Mouse (Mus musculus) heart, adult 2 months (tissue): ENCODE measurements around the gene Cnbd2. TPM values are rescaled to one million over a fixed set of nuclear protein-coding genes. Genes with fewer than 3 reads are reported as not detected.

Experiments used
- DNase-seq, 2 experiments: peaks; one replicate each; pipeline ENCODE4 v3.0.0; 2021
- H3K27ac ChIP-seq: fragments of 200-600 bp; 2 replicates; pipeline ENCODE4 v1.8.1; 2022
- H3K27me3 ChIP-seq: fragments of 200-500 bp; 2 replicates; pipeline ENCODE4 v1.6.1; 2012; ENCODE audit warnings: mild to moderate bottlenecking, low read length, inconsistent platforms, mixed read lengths; ENCODE audit not compliant: control insufficient read depth, insufficient read depth
- H3K36me3 ChIP-seq: fragments of 200-500 bp; 2 replicates; pipeline ENCODE4 v1.6.1; 2012; ENCODE audit warnings: low read length, inconsistent platforms; ENCODE audit not compliant: control insufficient read depth, insufficient read depth
- H3K4me1 ChIP-seq: fragments of 200-500 bp; 2 replicates; pipeline ENCODE4 v1.6.1; 2011; ENCODE audit warnings: low read length; ENCODE audit not compliant: control insufficient read depth, insufficient read depth
- H3K4me3 ChIP-seq: fragments of 200-600 bp; 2 replicates; pipeline ENCODE4 v1.8.1; 2022
- H3K79me2 ChIP-seq: fragments of 200-500 bp; replicated peaks from 2 replicates; pipeline ENCODE4 v1.6.1; 2012; ENCODE audit warnings: mild to moderate bottlenecking, inconsistent platforms, low read length, moderate library complexity, mixed read lengths; ENCODE audit not compliant: control insufficient read depth, insufficient read depth
- H3K9ac ChIP-seq: fragments of 200-500 bp; 2 replicates; pipeline ENCODE4 v1.6.1; 2012; ENCODE audit warnings: low read depth, mild to moderate bottlenecking, control low read depth, inconsistent platforms, low read length, mixed read lengths
- CTCF ChIP-seq: fragments of 200-600 bp; IDR thresholded peaks from 2 replicates; pipeline ENCODE4 v1.8.1; 2022; ENCODE audit warnings: antibody characterized with exemption, mild to moderate bottlenecking, moderate library complexity
- EP300 ChIP-seq: fragments of 200-500 bp; IDR thresholded peaks from 2 replicates; pipeline ENCODE4 v1.6.1; 2011; ENCODE audit warnings: low read depth, low read length, control low read depth; ENCODE audit not compliant: insufficient read depth
- POLR2A ChIP-seq: fragments of 200-500 bp; IDR thresholded peaks from 2 replicates; pipeline ENCODE4 v1.6.1; 2011; ENCODE audit warnings: mild to moderate bottlenecking, low read depth, low read length, control low read depth; ENCODE audit not compliant: insufficient read depth
- WGBS: fragments of 180-500 bp; shearing (Covaris S2); methylation state at CpG from one replicate; pipeline ENCODE4 v1.1.7; 2018; 5-methylcytosine and 5-hydroxymethylcytosine counted together
- intact Hi-C: fragments of 180-260 bp; cut with DNase I; formaldehyde crosslinking; loops from one replicate; pipeline ENCODE4 v1.15.1; 2025
- polyA plus RNA-seq: library from polyadenylated mRNA; depleted of rRNA; stranded (reverse); fragments of >200 nt; gene quantifications from 2 replicates; pipeline ENCODE4 v1.2.3, GENCODE M21; 2012
- total RNA-seq, 2 experiments: library from RNA; stranded (reverse); gene quantifications; 2 replicates each; pipeline ENCODE4 v1.2.3; 2021

The Cnbd2 gene
- total and polyA plus RNA-seq, 3 experiments: 0.89 to 1.0 (median 0.92) TPM

- Histone ChIP-seq H3K9ac (no peak overlapping the region), H3K27me3 (no peaks in the 10 kb centered on the region), H3K4me1 (peaks cover 3% of the 10 kb centered on the region; the same call in 1 of the 2 replicates), H3K27ac (no peak overlapping the region), H3K4me3 (no peak overlapping the region), H3K79me2 (no peaks in the 10 kb centered on the region), H3K36me3 (no peaks in the 10 kb centered on the region)
- intact Hi-C loops: no loop called here
- TF ChIP-seq POLR2A (no peak), EP300 (no peak)
- WGBS: 59% methylated on average over 4 of the region's 4 CpGs
- no peak for DNase-seq
Observed at GRCm38 (mm10) chr2:156349286-156349848, 37.3 kb downstream of the Cnbd2 start.

- H3K27ac ChIP-seq: no peak overlapping the region
- H3K4me1 ChIP-seq: peaks cover 3% of the 10 kb centered on the region; the same call in 1 of the 2 replicates
- no peak overlapping the region for H3K4me3 ChIP-seq
- no peak overlapping the region for H3K9ac ChIP-seq
- H3K36me3 ChIP-seq: no peaks in the 10 kb centered on the region
- peak; percentile 22; the same call in 1 of the 2 replicates for TF ChIP-seq CTCF
- TF ChIP-seq POLR2A: no peak
- no peak for DNase-seq
- 88% methylated on average over 7 of the region's 7 CpGs for WGBS
- intact Hi-C loops: loop anchor here (5.0 kb wide), 1 partner anchor 34 kb away; no protein-coding TSS in a partner anchor
- H3K27me3 ChIP-seq: no peaks in the 10 kb centered on the region
- H3K79me2 ChIP-seq: no peaks in the 10 kb centered on the region
Observed at GRCm38 (mm10) chr2:156351243-156351642, 39.1 kb downstream of the Cnbd2 start.

GRCm38 (mm10) chr2:156352413-156353165, 40.5 kb downstream of the Cnbd2 start:
- Histone ChIP-seq H3K27ac (no peak overlapping the region), H3K4me3 (no peak overlapping the region), H3K27me3 (no peaks in the 10 kb centered on the region), H3K9ac (no peak overlapping the region), H3K79me2 (no peaks in the 10 kb centered on the region), H3K36me3 (no peaks in the 10 kb centered on the region), H3K4me1 (peaks cover 3% of the 10 kb centered on the region; the same call in 1 of the 2 replicates)
- 72% methylated on average over 8 of the region's 8 CpGs for WGBS
- no peak for DNase-seq
- TF ChIP-seq POLR2A (no peak), EP300 (no peak), CTCF (peak; percentile 55)
- intact Hi-C loops: loop anchor here (5.0 kb wide), 1 partner anchor 35 kb away; no protein-coding TSS in a partner anchor

- no peak for TF ChIP-seq POLR2A
- H3K9ac ChIP-seq: no peak overlapping the region
- intact Hi-C loops: loop anchor here (5.0 kb wide), 1 partner anchor 36 kb away; no protein-coding TSS in a partner anchor
- WGBS: 31% methylated on average over 7 of the region's 7 CpGs
- no peaks in the 10 kb centered on the region for H3K27me3 ChIP-seq
- DNase-seq: peak; percentile 42 to 45
- H3K79me2 ChIP-seq: no peaks in the 10 kb centered on the region
- H3K4me1 ChIP-seq: peaks cover 3% of the 10 kb centered on the region; the same call in 1 of the 2 replicates
- H3K36me3 ChIP-seq: no peaks in the 10 kb centered on the region
- no peak overlapping the region for H3K4me3 ChIP-seq
- H3K27ac ChIP-seq: no peak overlapping the region
Observed at GRCm38 (mm10) chr2:156353265-156353692, 41.2 kb downstream of the Cnbd2 start.

GRCm38 (mm10) chr2:156356031-156356430, 43.9 kb downstream of the Cnbd2 start:
- Histone ChIP-seq H3K9ac (no peak overlapping the region), H3K27me3 (no peaks in the 10 kb centered on the region), H3K36me3 (no peaks in the 10 kb centered on the region), H3K27ac (no peak overlapping the region), H3K4me3 (no peak overlapping the region), H3K79me2 (no peaks in the 10 kb centered on the region), H3K4me1 (peaks cover 3% of the 10 kb centered on the region; the same call in 1 of the 2 replicates)
- TF ChIP-seq CTCF: no peak
- TF ChIP-seq EP300: no peak
- no peak for TF ChIP-seq POLR2A
- DNase-seq: peak; percentile 20 to 35
- intact Hi-C loops: no loop called here
- WGBS: 68% methylated on average over 7 of the region's 7 CpGs

GRCm38 (mm10) chr2:156368465-156368864, 56.4 kb downstream of the Cnbd2 start:
- H3K4me3 ChIP-seq: no peak overlapping the region
- H3K27me3 ChIP-seq: no peaks in the 10 kb centered on the region
- H3K4me1 ChIP-seq: no peaks in the 10 kb centered on the region
- 64% methylated on average over 3 of the region's 3 CpGs for WGBS
- H3K27ac ChIP-seq: no peak overlapping the region
- no peaks in the 10 kb centered on the region for H3K36me3 ChIP-seq
- H3K9ac ChIP-seq: no peak overlapping the region
- intact Hi-C loops: no loop called here
- H3K79me2 ChIP-seq: no peaks in the 10 kb centered on the region
- TF ChIP-seq CTCF (no peak), EP300 (no peak), POLR2A (no peak)
- DNase-seq: no peak
